Mouse (Mus musculus): ENCODE measurements around the gene Zfp944. TPM values are rescaled to one million over a fixed set of nuclear protein-coding genes. Genes with fewer than 3 reads are reported as not detected.
"Not testable (repeated sequence)": the region's sequence is repeated elsewhere in the genome, so short reads cannot be mapped to it uniquely, and the experiment has no call there.

Gene Zfp944
- 14.6 and 15.7 TPM in 2 replicates for polyA plus RNA-seq (2014; fragmentation: Nextera tagmentation; extraction: Ambion mirVana)

DNA sequence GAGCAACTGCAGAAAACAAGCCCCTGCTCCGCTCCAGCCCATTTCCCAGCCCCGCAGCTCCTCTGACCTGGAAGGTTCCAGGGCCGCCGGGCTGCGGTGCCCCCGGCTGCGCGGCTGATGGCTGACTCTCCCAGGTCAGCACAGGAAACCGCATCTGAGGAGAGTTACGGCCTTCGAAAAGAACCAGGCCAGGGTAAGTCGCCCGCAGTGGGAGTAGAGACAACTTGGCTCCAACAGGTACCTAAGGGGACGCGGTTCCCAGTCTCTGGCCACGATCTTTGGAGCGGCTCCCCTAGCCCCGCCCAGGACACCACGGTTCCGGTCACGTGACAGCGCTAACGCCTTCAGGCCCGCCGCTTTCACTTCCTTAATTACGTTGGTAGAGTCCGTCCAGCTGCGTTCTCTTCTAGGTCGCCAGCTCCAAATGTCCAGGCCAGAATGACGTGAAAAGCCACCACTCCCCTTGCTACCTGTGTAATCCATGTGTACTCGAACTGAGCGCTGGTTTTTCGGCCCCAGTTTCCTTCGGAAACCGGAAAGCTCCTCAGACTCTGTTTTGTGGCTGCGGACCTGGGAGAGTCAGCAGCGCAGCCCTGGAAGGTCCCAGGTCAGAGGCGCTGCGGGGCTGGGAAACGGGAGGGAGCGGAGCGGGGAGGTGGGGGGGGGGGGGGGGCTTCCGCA, at the start of gene Zfp944, which contains the start of gene Zfp758:
Zfp944 (minus strand) TSS at position 300 of the 681 bp plus-strand sequence.
Zfp758 (plus strand) TSS at position 353 of the 681 bp plus-strand sequence.
- H3K36me3 ChIP-seq (ENCODE audit: control insufficient read depth, insufficient read depth, low read length); H3K9me3 ChIP-seq (ENCODE audit: control insufficient read depth, low read depth, low read length); H3K27me3 ChIP-seq (ENCODE audit: control insufficient read depth, insufficient read depth, low read length); H3K4me1 ChIP-seq (ENCODE audit: control insufficient read depth, insufficient read depth, low read length): not testable (repeated sequence)
- Histone ChIP-seq H3K27ac (ENCODE audit: low read length) (peak within 1 kb of the TSS; percentile 81; the same call in 1 of the 2 replicates), H3K4me2 (replicated peaks; ENCODE audit: low read depth, low read length) (peak within 1 kb of the TSS; percentile 35), H3K9ac (replicated peaks; ENCODE audit: low read depth, low read length) (peak within 1 kb of the TSS; percentile 46), H3K4me3 (ENCODE audit: low read depth, low read length) (peak within 1 kb of the TSS; percentile 49)
- ATAC-seq (ENCODE audit: insufficient number of reproducible peaks, insufficient read depth, low FRiP score, low read depth): peak; percentile 98
- whole genome bisulfite sequencing: under 1% methylated on average over 26 of the region's 43 CpGs

- Histone ChIP-seq H3K4me1 (ENCODE audit: control insufficient read depth, insufficient read depth, low read length) (no peaks in the 10 kb centered on the region), H3K4me2 (replicated peaks; ENCODE audit: low read depth, low read length) (no peak overlapping the region), H3K9ac (replicated peaks; ENCODE audit: low read depth, low read length) (no peak overlapping the region), H3K36me3 (ENCODE audit: control insufficient read depth, insufficient read depth, low read length) (no peaks in the 10 kb centered on the region), H3K4me3 (ENCODE audit: low read depth, low read length) (no peak overlapping the region), H3K27me3 (ENCODE audit: control insufficient read depth, insufficient read depth, low read length) (no peaks in the 10 kb centered on the region), H3K9me3 (ENCODE audit: control insufficient read depth, low read depth, low read length) (no peaks in the 10 kb centered on the region), H3K27ac (ENCODE audit: low read length) (no peak overlapping the region)
- no peak for ATAC-seq (ENCODE audit: insufficient number of reproducible peaks, insufficient read depth, low FRiP score, low read depth)
- WGBS: 79% methylated on average over 2 of the region's 2 CpGs
Measured at GRCm38 (mm10) chr17:22410756-22411155, 49.6 kb upstream of the Zfp944 start.

DNA sequence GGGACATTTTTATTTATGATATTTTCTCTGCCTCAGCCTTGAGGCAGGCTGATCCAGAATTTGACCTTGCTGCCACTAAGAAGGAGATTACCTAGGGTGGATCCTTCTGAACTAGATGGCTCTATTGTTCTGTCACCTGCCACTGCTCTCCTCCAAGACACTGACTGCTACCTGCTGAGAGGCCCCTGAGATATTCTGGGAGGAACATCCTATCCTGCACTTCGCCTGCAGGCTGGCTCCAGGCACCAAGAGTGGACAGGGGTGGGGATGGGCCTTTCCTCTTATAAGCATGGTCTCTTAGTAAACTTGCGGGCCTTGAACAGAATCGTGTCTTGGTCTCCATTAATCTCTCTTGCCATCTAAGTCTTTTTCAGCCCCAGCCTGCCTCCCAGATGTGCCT, 2.7 kb upstream of the Zfp944 start:
- no peak for ATAC-seq (ENCODE audit: insufficient number of reproducible peaks, insufficient read depth, low FRiP score, low read depth)
- Histone ChIP-seq H3K4me1 (ENCODE audit: control insufficient read depth, insufficient read depth, low read length) (0 out of 2 replicates have a peak, but pooled peaks cover 5% of the 10 kb centered on the region), H3K4me3 (ENCODE audit: low read depth, low read length) (no peak overlapping the region), H3K4me2 (replicated peaks; ENCODE audit: low read depth, low read length) (no peak overlapping the region), H3K9me3 (ENCODE audit: control insufficient read depth, low read depth, low read length) (0 out of 2 replicates have a peak, but pooled peaks cover 2% of the 10 kb centered on the region), H3K36me3 (ENCODE audit: control insufficient read depth, insufficient read depth, low read length) (no peaks in the 10 kb centered on the region), H3K27me3 (ENCODE audit: control insufficient read depth, insufficient read depth, low read length) (no peaks in the 10 kb centered on the region), H3K27ac (ENCODE audit: low read length) (no peak overlapping the region), H3K9ac (replicated peaks; ENCODE audit: low read depth, low read length) (no peak overlapping the region)
- 91% methylated on average over 3 of the region's 3 CpGs for WGBS

DNA sequence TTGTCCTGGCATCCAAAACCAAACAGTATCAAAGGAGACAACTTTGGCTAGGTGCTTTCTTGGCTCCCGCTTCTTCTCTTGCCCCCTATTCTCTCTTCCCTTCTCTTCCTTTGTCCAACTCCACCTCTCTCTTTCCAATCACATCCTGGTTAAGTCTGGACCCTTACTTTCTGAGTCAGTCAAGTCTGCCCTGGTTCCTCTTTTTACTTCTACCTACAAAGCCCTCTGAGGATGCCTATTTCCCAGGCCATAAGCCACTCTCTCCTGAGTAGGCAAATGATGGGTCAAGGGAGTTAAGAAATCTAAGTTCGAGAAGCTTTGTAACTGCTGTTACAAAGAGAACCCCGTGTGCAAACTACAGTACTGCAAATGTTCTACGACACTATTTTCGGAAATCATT, 628 bp downstream of the Zfp944 start:
- Histone ChIP-seq H3K27ac (ENCODE audit: low read length) (no peak overlapping the region), H3K4me1 (ENCODE audit: control insufficient read depth, insufficient read depth, low read length) (0 out of 2 replicates have a peak, but pooled peaks cover 5% of the 10 kb centered on the region), H3K9me3 (ENCODE audit: control insufficient read depth, low read depth, low read length) (0 out of 2 replicates have a peak, but pooled peaks cover 2% of the 10 kb centered on the region), H3K36me3 (ENCODE audit: control insufficient read depth, insufficient read depth, low read length) (peaks cover 4% of the 10 kb centered on the region; the same call in 1 of the 2 replicates), H3K4me3 (ENCODE audit: low read depth, low read length) (peak overlapping the region; percentile 49), H3K9ac (replicated peaks; ENCODE audit: low read depth, low read length) (no peak overlapping the region; the same call in 1 of the 2 replicates), H3K4me2 (replicated peaks; ENCODE audit: low read depth, low read length) (peak overlapping the region; percentile 35), H3K27me3 (ENCODE audit: control insufficient read depth, insufficient read depth, low read length) (no peaks in the 10 kb centered on the region)
- WGBS: 22% methylated on average over 5 of the region's 5 CpGs
- no peak for ATAC-seq (ENCODE audit: insufficient number of reproducible peaks, insufficient read depth, low FRiP score, low read depth)

GRCm38 (mm10) chr17:22352794-22353193, 8.4 kb downstream of the Zfp944 start:
- H3K36me3 ChIP-seq (ENCODE audit: control insufficient read depth, insufficient read depth, low read length): peaks cover 4% of the 10 kb centered on the region; the same call in 1 of the 2 replicates
- H3K4me2 ChIP-seq (replicated peaks; ENCODE audit: low read depth, low read length): no peak overlapping the region
- ATAC-seq (ENCODE audit: insufficient number of reproducible peaks, insufficient read depth, low FRiP score, low read depth): no peak
- H3K9me3 ChIP-seq (ENCODE audit: control insufficient read depth, low read depth, low read length): no peaks in the 10 kb centered on the region
- H3K4me3 ChIP-seq (ENCODE audit: low read depth, low read length): no peak overlapping the region
- H3K27me3 ChIP-seq (ENCODE audit: control insufficient read depth, insufficient read depth, low read length): no peaks in the 10 kb centered on the region
- H3K4me1 ChIP-seq (ENCODE audit: control insufficient read depth, insufficient read depth, low read length): no peaks in the 10 kb centered on the region
- H3K9ac ChIP-seq (replicated peaks; ENCODE audit: low read depth, low read length): no peak overlapping the region
- no peak overlapping the region for H3K27ac ChIP-seq (ENCODE audit: low read length)

- peak overlapping the region; percentile 55 for H3K4me3 ChIP-seq (ENCODE audit: low read depth, low read length)
- H3K9ac ChIP-seq (replicated peaks; ENCODE audit: low read depth, low read length); H3K36me3 ChIP-seq (ENCODE audit: control insufficient read depth, insufficient read depth, low read length); H3K4me1 ChIP-seq (ENCODE audit: control insufficient read depth, insufficient read depth, low read length); ATAC-seq (ENCODE audit: insufficient number of reproducible peaks, insufficient read depth, low FRiP score, low read depth); H3K9me3 ChIP-seq (ENCODE audit: control insufficient read depth, low read depth, low read length); H3K27me3 ChIP-seq (ENCODE audit: control insufficient read depth, insufficient read depth, low read length); H3K27ac ChIP-seq (ENCODE audit: low read length): not testable (repeated sequence)
- peak overlapping the region; percentile 37 for H3K4me2 ChIP-seq (replicated peaks; ENCODE audit: low read depth, low read length)
- 13% methylated on average over 2 of the region's 2 CpGs for WGBS
Measured at GRCm38 (mm10) chr17:22315247-22315646, 46.0 kb downstream of the Zfp944 start.

DNA sequence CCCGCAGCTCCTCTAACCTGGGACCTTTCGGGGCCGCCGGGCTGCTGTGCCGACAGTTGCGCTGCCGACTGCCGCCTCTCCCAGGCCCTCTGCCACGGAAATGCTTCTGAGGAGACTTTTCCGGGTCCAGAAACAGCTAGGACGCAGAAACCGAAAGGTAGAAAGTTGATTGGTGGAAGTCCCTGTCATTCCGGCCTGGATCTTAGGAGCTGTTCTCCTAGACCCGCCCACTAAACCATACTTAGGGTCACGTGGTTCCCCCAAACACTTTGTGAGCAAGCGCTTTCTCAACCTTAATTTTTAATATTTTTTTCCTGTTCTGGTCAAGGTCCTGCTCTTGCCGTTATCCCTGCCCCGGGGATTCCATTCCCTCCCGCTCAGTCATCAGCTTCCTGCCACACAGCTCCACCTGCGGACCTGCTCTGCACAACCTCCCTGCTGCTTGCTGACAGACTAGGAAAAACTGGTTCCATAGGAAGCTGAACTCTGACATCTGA, 46.4 kb downstream of the Zfp944 start, which contains the start of gene CT030661.1:
CT030661.1 (minus strand) TSS at position 108 of the 497 bp plus-strand sequence.
- H3K4me1 ChIP-seq (ENCODE audit: control insufficient read depth, insufficient read depth, low read length); H3K27me3 ChIP-seq (ENCODE audit: control insufficient read depth, insufficient read depth, low read length); H3K36me3 ChIP-seq (ENCODE audit: control insufficient read depth, insufficient read depth, low read length); H3K9me3 ChIP-seq (ENCODE audit: control insufficient read depth, low read depth, low read length): not testable (repeated sequence)
- peak within 1 kb of the TSS; percentile 37 for H3K4me2 ChIP-seq (replicated peaks; ENCODE audit: low read depth, low read length)
- under 1% methylated on average over 20 of the region's 20 CpGs for WGBS
- H3K9ac ChIP-seq (replicated peaks; ENCODE audit: low read depth, low read length): 0 out of 2 replicates have a peak within 1 kb of the TSS, but pooled peaks have one; percentile 38
- H3K4me3 ChIP-seq (ENCODE audit: low read depth, low read length): peak within 1 kb of the TSS; percentile 55
- H3K27ac ChIP-seq (ENCODE audit: low read length): peak within 1 kb of the TSS; percentile 63; the same call in 1 of the 2 replicates
- peak; percentile 99 for ATAC-seq (ENCODE audit: insufficient number of reproducible peaks, insufficient read depth, low FRiP score, low read depth)

DNA sequence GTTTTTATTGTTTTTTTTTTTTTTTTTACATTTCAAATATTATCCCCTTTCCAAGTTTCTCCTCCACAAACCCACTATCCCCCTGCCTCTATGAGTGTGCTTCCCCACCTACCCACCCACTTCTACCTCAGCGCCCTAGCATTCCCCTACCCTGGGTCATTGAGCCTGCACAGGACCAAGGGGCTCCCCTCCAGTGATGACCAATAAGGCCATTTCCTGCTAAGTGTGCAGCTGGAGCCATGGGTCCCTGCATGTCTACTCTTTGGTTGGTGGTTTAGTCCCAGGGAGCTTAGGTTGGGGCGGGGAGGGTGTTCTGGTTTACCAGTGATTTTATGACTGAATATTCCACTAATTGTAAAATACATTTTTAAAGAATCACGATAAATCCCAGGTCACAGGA, 47.0 kb downstream of the Zfp944 start:
- not testable (repeated sequence) for H3K9me3 ChIP-seq (ENCODE audit: control insufficient read depth, low read depth, low read length); H3K36me3 ChIP-seq (ENCODE audit: control insufficient read depth, insufficient read depth, low read length); H3K4me1 ChIP-seq (ENCODE audit: control insufficient read depth, insufficient read depth, low read length); H3K27me3 ChIP-seq (ENCODE audit: control insufficient read depth, insufficient read depth, low read length)
- Histone ChIP-seq H3K9ac (replicated peaks; ENCODE audit: low read depth, low read length) (0 out of 2 replicates have a peak overlapping the region, but pooled peaks have one; percentile 38), H3K4me2 (replicated peaks; ENCODE audit: low read depth, low read length) (peak overlapping the region; percentile 35), H3K27ac (ENCODE audit: low read length) (0 out of 2 replicates have a peak overlapping the region, but pooled peaks have one; percentile 63), H3K4me3 (ENCODE audit: low read depth, low read length) (peak overlapping the region; percentile 55)
- peak; percentile 74; the same call in 1 of the 2 replicates for ATAC-seq (ENCODE audit: insufficient number of reproducible peaks, insufficient read depth, low FRiP score, low read depth)
- WGBS: 0% methylated on average over 3 of the region's 3 CpGs

Measured in stomach, embryonic 14.5 days (tissue).